Mouse (Mus musculus) megakaryocyte, embryonic 14.5 days (primary cell): Measurements from ENCODE around the gene Arhgap44.

Source experiments
- FLI1 ChIP-seq: IDR thresholded peaks from 2 replicates; pipeline ENCODE4 v1.6.1; 2012; ENCODE audit warnings: low read length, inconsistent platforms, mixed read lengths
- GATA1 ChIP-seq: IDR thresholded peaks from 3 replicates; pipeline ENCODE4 v1.6.1; 2012; ENCODE audit warnings: mixed read lengths, low read length, inconsistent platforms, borderline replicate concordance

DNA sequence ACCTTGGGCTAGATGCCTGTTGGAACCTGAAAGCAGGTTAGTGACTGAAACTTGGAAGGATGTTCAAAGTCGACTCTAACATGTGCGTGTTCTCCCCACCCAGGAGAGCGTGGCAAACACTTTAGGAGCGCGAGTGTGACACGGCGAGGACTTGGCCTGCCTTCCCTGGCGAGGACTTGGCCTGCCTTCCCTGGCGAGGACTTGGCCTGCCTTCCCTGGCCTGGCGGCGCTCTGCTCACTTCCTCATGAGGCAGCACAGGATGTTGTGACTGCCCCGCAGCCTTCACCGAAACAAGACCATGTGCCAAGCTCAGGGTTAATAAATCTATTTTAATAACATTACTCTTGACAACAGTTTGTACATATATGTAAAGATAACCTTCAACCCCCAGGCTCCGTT, 161.0 kb downstream of the Arhgap44 start:
- TF ChIP-seq GATA1: no peak
- no peak for TF ChIP-seq FLI1
